Mouse (Mus musculus) E14TG2a.4 (cell line): ENCODE data around the gene Glb1l.

Experiments
- CTCF ChIP-seq: conservative IDR thresholded peaks from 2 replicates; pipeline ENCODE4 v1.5.1; 2014; ENCODE audit warnings: low read length
- NANOG ChIP-seq: IDR thresholded peaks from 2 replicates; pipeline ENCODE4 v1.6.1; 2014; ENCODE audit warnings: borderline replicate concordance, low read length, mixed read lengths

- TF ChIP-seq CTCF (no peak), NANOG (no peak)
These were observed 9.4 kb downstream of the Glb1l start for GRCm38 (mm10) chr1:75201236-75201635.
